Mouse (Mus musculus): ENCODE results near the gene Arhgdib. TPM values are rescaled to one million over a fixed set of nuclear protein-coding genes. Genes with fewer than 3 reads are reported as not detected.

Gene Arhgdib
- polyA plus RNA-seq, 2 experiments: 84.5 to 122 TPM

GRCm38 (mm10) chr6:136962957-136963356, 21.3 kb upstream of the Arhgdib start:
- no peak for DNase-seq (ENCODE audit: low read depth in 3 of 3, low spot score in 3 of 3)

GRCm38 (mm10) chr6:136959131-136959530, 17.4 kb upstream of the Arhgdib start:
- DNase-seq (ENCODE audit: low read depth in 3 of 3, low spot score in 3 of 3): no peak
- 41% methylated on average over 11 of the region's 11 CpGs for WGBS (ENCODE audit: insufficient replicate concordance)
- H3K9ac ChIP-seq (replicated peaks): no peak overlapping the region
- H3K4me1 ChIP-seq (replicated peaks; ENCODE audit: control insufficient read depth in 2 of 2, insufficient read depth in 2 of 2, low read length in 1 of 2): peaks cover 0 to 2% of the 10 kb centered on the region in 2 experiments; a peak in 2 of 4 replicates
- no peak overlapping the region for H3K4me3 ChIP-seq (ENCODE audit: insufficient read depth in 1 of 2, low read depth in 2 of 2, low read length in 2 of 2)
- H3K9me3 ChIP-seq (ENCODE audit: control insufficient read depth, low read length): no peaks in the 10 kb centered on the region
- H3K27me3 ChIP-seq (ENCODE audit: control insufficient read depth, insufficient read depth, low read length): no peaks in the 10 kb centered on the region
- no peak overlapping the region for H3K4me2 ChIP-seq (ENCODE audit: low read depth)
- TF ChIP-seq CTCF (IDR thresholded peaks at IDR 0.05; ENCODE audit: low read depth) (no peak), EP300 (IDR thresholded peaks at IDR 0.05; ENCODE audit: low read depth) (no peak)
- no peaks in the 10 kb centered on the region for H3K36me3 ChIP-seq (replicated peaks; ENCODE audit: control insufficient read depth, insufficient read depth, low read depth)
- no peak overlapping the region for H3K27ac ChIP-seq
- no peak for ATAC-seq (ENCODE audit: insufficient read depth)

More at GRCm38 (mm10) chr6:136962957-136963356, 21.3 kb upstream of the Arhgdib start:
- Histone ChIP-seq H3K27me3 (ENCODE audit: control insufficient read depth, insufficient read depth, low read length) (no peaks in the 10 kb centered on the region), H3K4me3 (ENCODE audit: insufficient read depth in 1 of 2, low read depth in 2 of 2, low read length in 2 of 2) (no peak overlapping the region), H3K36me3 (replicated peaks; ENCODE audit: control insufficient read depth, insufficient read depth, low read depth) (no peaks in the 10 kb centered on the region), H3K4me2 (ENCODE audit: low read depth) (no peak overlapping the region), H3K4me1 (replicated peaks; ENCODE audit: control insufficient read depth in 2 of 2, insufficient read depth in 2 of 2, low read length in 1 of 2) (peaks cover 0 to 2% of the 10 kb centered on the region in 2 experiments; a peak in 2 of 4 replicates), H3K27ac (no peak overlapping the region), H3K9me3 (ENCODE audit: control insufficient read depth, low read length) (no peaks in the 10 kb centered on the region), H3K9ac (replicated peaks) (no peak overlapping the region)
- no peak for ATAC-seq (ENCODE audit: insufficient read depth)
- WGBS (ENCODE audit: insufficient replicate concordance): 49% methylated on average over 11 of the region's 11 CpGs
- no peak for TF ChIP-seq EP300 (IDR thresholded peaks at IDR 0.05; ENCODE audit: low read depth)
- TF ChIP-seq CTCF (IDR thresholded peaks at IDR 0.05; ENCODE audit: low read depth): no peak

- ATAC-seq (ENCODE audit: insufficient read depth) (no peak), DNase-seq (ENCODE audit: low read depth in 3 of 3, low spot score in 3 of 3) (no peak)
- Histone ChIP-seq H3K9me3 (ENCODE audit: control insufficient read depth, low read length) (no peaks in the 10 kb centered on the region), H3K27me3 (ENCODE audit: control insufficient read depth, insufficient read depth, low read length) (no peaks in the 10 kb centered on the region), H3K4me1 (replicated peaks; ENCODE audit: control insufficient read depth in 2 of 2, insufficient read depth in 2 of 2, low read length in 1 of 2) (no peaks in the 10 kb centered on the region), H3K4me3 (ENCODE audit: insufficient read depth in 1 of 2, low read depth in 2 of 2, low read length in 2 of 2) (no peak overlapping the region), H3K27ac (no peak overlapping the region), H3K4me2 (ENCODE audit: low read depth) (no peak overlapping the region), H3K9ac (replicated peaks) (no peak overlapping the region), H3K36me3 (replicated peaks; ENCODE audit: control insufficient read depth, insufficient read depth, low read depth) (no peaks in the 10 kb centered on the region)
- TF ChIP-seq CTCF (IDR thresholded peaks at IDR 0.05; ENCODE audit: low read depth) (no peak), EP300 (IDR thresholded peaks at IDR 0.05; ENCODE audit: low read depth) (no peak)
- WGBS (ENCODE audit: insufficient replicate concordance): 39% methylated on average over 7 of the region's 7 CpGs
Measured at GRCm38 (mm10) chr6:136957062-136957461, 15.4 kb upstream of the Arhgdib start.

GRCm38 (mm10) chr6:136955240-136955639, 13.5 kb upstream of the Arhgdib start:
- no peak overlapping the region for H3K9ac ChIP-seq (replicated peaks)
- DNase-seq (ENCODE audit: low read depth in 3 of 3, low spot score in 3 of 3) (no peak), ATAC-seq (ENCODE audit: insufficient read depth) (no peak)
- no peaks in the 10 kb centered on the region; the same call in 1 of the 2 replicates for H3K27me3 ChIP-seq (ENCODE audit: control insufficient read depth, insufficient read depth, low read length)
- H3K9me3 ChIP-seq (ENCODE audit: control insufficient read depth, low read length): no peaks in the 10 kb centered on the region
- no peak overlapping the region for H3K4me3 ChIP-seq (ENCODE audit: insufficient read depth in 1 of 2, low read depth in 2 of 2, low read length in 2 of 2)
- no peak for TF ChIP-seq EP300 (IDR thresholded peaks at IDR 0.05; ENCODE audit: low read depth)
- TF ChIP-seq CTCF (IDR thresholded peaks at IDR 0.05; ENCODE audit: low read depth): no peak
- no peak overlapping the region for H3K4me2 ChIP-seq (ENCODE audit: low read depth)
- H3K4me1 ChIP-seq (replicated peaks; ENCODE audit: control insufficient read depth in 2 of 2, insufficient read depth in 2 of 2, low read length in 1 of 2): no peaks in the 10 kb centered on the region
- H3K27ac ChIP-seq: no peak overlapping the region
- WGBS (ENCODE audit: insufficient replicate concordance): 51% methylated on average over 3 of the region's 3 CpGs
- H3K36me3 ChIP-seq (replicated peaks; ENCODE audit: control insufficient read depth, insufficient read depth, low read depth): no peaks in the 10 kb centered on the region

- DNase-seq (ENCODE audit: low read depth in 3 of 3, low spot score in 3 of 3) (no peak), ATAC-seq (ENCODE audit: insufficient read depth) (no peak)
- no peaks in the 10 kb centered on the region for H3K36me3 ChIP-seq (replicated peaks; ENCODE audit: control insufficient read depth, insufficient read depth, low read depth)
- 70% methylated on average over 8 of the region's 8 CpGs for WGBS (ENCODE audit: insufficient replicate concordance)
- no peaks in the 10 kb centered on the region for H3K9me3 ChIP-seq (ENCODE audit: control insufficient read depth, low read length)
- no peaks in the 10 kb centered on the region; the same call in 1 of the 2 replicates for H3K27me3 ChIP-seq (ENCODE audit: control insufficient read depth, insufficient read depth, low read length)
- no peaks in the 10 kb centered on the region for H3K4me1 ChIP-seq (replicated peaks; ENCODE audit: control insufficient read depth in 2 of 2, insufficient read depth in 2 of 2, low read length in 1 of 2)
- H3K27ac ChIP-seq: no peak overlapping the region
- H3K4me2 ChIP-seq (ENCODE audit: low read depth): no peak overlapping the region
- H3K4me3 ChIP-seq (ENCODE audit: insufficient read depth in 1 of 2, low read depth in 2 of 2, low read length in 2 of 2): no peak overlapping the region
- H3K9ac ChIP-seq (replicated peaks): no peak overlapping the region
- TF ChIP-seq EP300 (IDR thresholded peaks at IDR 0.05; ENCODE audit: low read depth): no peak
- TF ChIP-seq CTCF (IDR thresholded peaks at IDR 0.05; ENCODE audit: low read depth): no peak
Measured at GRCm38 (mm10) chr6:136954715-136955114, 13.0 kb upstream of the Arhgdib start.
